Mouse (Mus musculus): ENCODE measurements at regions not wholly inside any gene's neighbourhood (a gene's known extent, or its start where the extent isn't known, plus 50 kb on each side); places are given as distances from the start of the nearest gene placed in this dataset.

GRCm38 (mm10) chrX:12288562-12289117 lies 128.5 kb upstream of the Bcor start:
- Histone ChIP-seq H3K4me2 (ENCODE audit: low read length) (no peak overlapping the region), H3K4me3 (ENCODE audit: low read depth, low read length) (no peak overlapping the region), H3K4me1 (ENCODE audit: control insufficient read depth, insufficient read depth, low read length) (no peaks in the 10 kb centered on the region), H3K27ac (ENCODE audit: low read length) (no peak overlapping the region), H3K36me3 (ENCODE audit: control insufficient read depth, insufficient read depth, low read length) (no peaks in the 10 kb centered on the region), H3K9ac (ENCODE audit: low read depth, low read length) (no peak overlapping the region), H3K27me3 (ENCODE audit: control insufficient read depth, insufficient read depth, low read depth, low read length) (peaks cover 3% of the 10 kb centered on the region; the same call in 1 of the 2 replicates), H3K9me3 (replicated peaks; ENCODE audit: control insufficient read depth, low read length, poor library complexity, severe bottlenecking) (no peaks in the 10 kb centered on the region)
- ATAC-seq = no peak
- 39% methylated on average over 4 of the region's 5 CpGs for WGBS

- Histone ChIP-seq H3K9me3 (replicated peaks; ENCODE audit: control insufficient read depth, low read length, poor library complexity, severe bottlenecking) (no peaks in the 10 kb centered on the region), H3K4me1 (ENCODE audit: control insufficient read depth, insufficient read depth, low read length) (peaks cover 3% of the 10 kb centered on the region; the same call in 1 of the 2 replicates), H3K36me3 (ENCODE audit: control insufficient read depth, insufficient read depth, low read length) (no peaks in the 10 kb centered on the region), H3K4me2 (ENCODE audit: low read length) (no peak overlapping the region), H3K4me3 (ENCODE audit: low read depth, low read length) (no peak overlapping the region), H3K27ac (ENCODE audit: low read length) (no peak overlapping the region), H3K27me3 (ENCODE audit: control insufficient read depth, insufficient read depth, low read depth, low read length) (no peaks in the 10 kb centered on the region), H3K9ac (ENCODE audit: low read depth, low read length) (no peak overlapping the region)
- WGBS = 25% methylated on average over 2 of the region's 2 CpGs
- no peak for ATAC-seq
Measured at GRCm38 (mm10) chrX:12293146-12293545, 133.0 kb upstream of the Bcor start.

GRCm38 (mm10) chrX:12294452-12294851 lies 134.3 kb upstream of the Bcor start:
- H3K4me3 ChIP-seq (ENCODE audit: low read depth, low read length) = no peak overlapping the region
- H3K9me3 ChIP-seq (replicated peaks; ENCODE audit: control insufficient read depth, low read length, poor library complexity, severe bottlenecking) = no peaks in the 10 kb centered on the region
- H3K4me1 ChIP-seq (ENCODE audit: control insufficient read depth, insufficient read depth, low read length) = peaks cover 3% of the 10 kb centered on the region; the same call in 1 of the 2 replicates
- H3K27ac ChIP-seq (ENCODE audit: low read length) = no peak overlapping the region
- H3K9ac ChIP-seq (ENCODE audit: low read depth, low read length) = no peak overlapping the region
- H3K27me3 ChIP-seq (ENCODE audit: control insufficient read depth, insufficient read depth, low read depth, low read length) = no peaks in the 10 kb centered on the region
- WGBS = 57% methylated on average over 9 of the region's 9 CpGs
- no peak overlapping the region for H3K4me2 ChIP-seq (ENCODE audit: low read length)
- no peaks in the 10 kb centered on the region for H3K36me3 ChIP-seq (ENCODE audit: control insufficient read depth, insufficient read depth, low read length)
- no peak for ATAC-seq

- H3K27ac ChIP-seq (ENCODE audit: low read length) = no peak overlapping the region
- ATAC-seq = no peak
- H3K27me3 ChIP-seq (ENCODE audit: control insufficient read depth, insufficient read depth, low read depth, low read length) = no peaks in the 10 kb centered on the region
- H3K4me2 ChIP-seq (ENCODE audit: low read length) = no peak overlapping the region
- no peak overlapping the region for H3K4me3 ChIP-seq (ENCODE audit: low read depth, low read length)
- H3K4me1 ChIP-seq (ENCODE audit: control insufficient read depth, insufficient read depth, low read length) = peaks cover 3% of the 10 kb centered on the region; the same call in 1 of the 2 replicates
- 43% methylated on average over 6 of the region's 6 CpGs for WGBS
- no peaks in the 10 kb centered on the region for H3K36me3 ChIP-seq (ENCODE audit: control insufficient read depth, insufficient read depth, low read length)
- no peak overlapping the region for H3K9ac ChIP-seq (ENCODE audit: low read depth, low read length)
- H3K9me3 ChIP-seq (replicated peaks; ENCODE audit: control insufficient read depth, low read length, poor library complexity, severe bottlenecking) = no peaks in the 10 kb centered on the region
Measured at GRCm38 (mm10) chrX:12294941-12295340, 134.8 kb upstream of the Bcor start.

GRCm38 (mm10) chrX:12296264-12297053 lies 136.3 kb upstream of the Bcor start:
- 56% methylated on average over 9 of the region's 9 CpGs for WGBS
- peaks cover 3% of the 10 kb centered on the region; the same call in 1 of the 2 replicates for H3K4me1 ChIP-seq (ENCODE audit: control insufficient read depth, insufficient read depth, low read length)
- H3K4me2 ChIP-seq (ENCODE audit: low read length) = no peak overlapping the region
- no peak overlapping the region for H3K9ac ChIP-seq (ENCODE audit: low read depth, low read length)
- peak overlapping the region; percentile 38; the same call in 1 of the 2 replicates for H3K27ac ChIP-seq (ENCODE audit: low read length)
- H3K4me3 ChIP-seq (ENCODE audit: low read depth, low read length) = no peak overlapping the region
- no peaks in the 10 kb centered on the region for H3K27me3 ChIP-seq (ENCODE audit: control insufficient read depth, insufficient read depth, low read depth, low read length)
- no peaks in the 10 kb centered on the region for H3K9me3 ChIP-seq (replicated peaks; ENCODE audit: control insufficient read depth, low read length, poor library complexity, severe bottlenecking)
- ATAC-seq = peak; percentile 76
- no peaks in the 10 kb centered on the region for H3K36me3 ChIP-seq (ENCODE audit: control insufficient read depth, insufficient read depth, low read length)

GRCm38 (mm10) chrX:12298609-12299008 lies 138.5 kb upstream of the Bcor start:
- Histone ChIP-seq H3K36me3 (ENCODE audit: control insufficient read depth, insufficient read depth, low read length) (no peaks in the 10 kb centered on the region), H3K4me1 (ENCODE audit: control insufficient read depth, insufficient read depth, low read length) (peaks cover 3% of the 10 kb centered on the region; the same call in 1 of the 2 replicates), H3K4me3 (ENCODE audit: low read depth, low read length) (no peak overlapping the region), H3K27me3 (ENCODE audit: control insufficient read depth, insufficient read depth, low read depth, low read length) (no peaks in the 10 kb centered on the region), H3K27ac (ENCODE audit: low read length) (no peak overlapping the region), H3K4me2 (ENCODE audit: low read length) (no peak overlapping the region), H3K9ac (ENCODE audit: low read depth, low read length) (no peak overlapping the region), H3K9me3 (replicated peaks; ENCODE audit: control insufficient read depth, low read length, poor library complexity, severe bottlenecking) (no peaks in the 10 kb centered on the region)
- 88% methylated on average over 5 of the region's 5 CpGs for WGBS
- ATAC-seq = no peak

GRCm38 (mm10) chrX:12299236-12299635 lies 139.1 kb upstream of the Bcor start:
- peaks cover 3% of the 10 kb centered on the region; the same call in 1 of the 2 replicates for H3K4me1 ChIP-seq (ENCODE audit: control insufficient read depth, insufficient read depth, low read length)
- no peak overlapping the region for H3K4me2 ChIP-seq (ENCODE audit: low read length)
- no peak for ATAC-seq
- H3K9me3 ChIP-seq (replicated peaks; ENCODE audit: control insufficient read depth, low read length, poor library complexity, severe bottlenecking) = no peaks in the 10 kb centered on the region
- WGBS = 75% methylated on average over 11 of the region's 11 CpGs
- H3K27me3 ChIP-seq (ENCODE audit: control insufficient read depth, insufficient read depth, low read depth, low read length) = no peaks in the 10 kb centered on the region
- no peak overlapping the region for H3K4me3 ChIP-seq (ENCODE audit: low read depth, low read length)
- no peaks in the 10 kb centered on the region for H3K36me3 ChIP-seq (ENCODE audit: control insufficient read depth, insufficient read depth, low read length)
- H3K27ac ChIP-seq (ENCODE audit: low read length) = no peak overlapping the region
- H3K9ac ChIP-seq (ENCODE audit: low read depth, low read length) = no peak overlapping the region

GRCm38 (mm10) chrX:12304678-12305077 lies 144.5 kb upstream of the Bcor start:
- 72% methylated on average over 5 of the region's 5 CpGs for WGBS
- Histone ChIP-seq H3K4me1 (ENCODE audit: control insufficient read depth, insufficient read depth, low read length) (no peaks in the 10 kb centered on the region), H3K27ac (ENCODE audit: low read length) (no peak overlapping the region), H3K9ac (ENCODE audit: low read depth, low read length) (no peak overlapping the region), H3K4me3 (ENCODE audit: low read depth, low read length) (no peak overlapping the region), H3K36me3 (ENCODE audit: control insufficient read depth, insufficient read depth, low read length) (no peaks in the 10 kb centered on the region), H3K27me3 (ENCODE audit: control insufficient read depth, insufficient read depth, low read depth, low read length) (no peaks in the 10 kb centered on the region), H3K4me2 (ENCODE audit: low read length) (no peak overlapping the region), H3K9me3 (replicated peaks; ENCODE audit: control insufficient read depth, low read length, poor library complexity, severe bottlenecking) (no peaks in the 10 kb centered on the region)
- no peak for ATAC-seq

- WGBS = 57% methylated on average over 3 of the region's 3 CpGs
- H3K9me3 ChIP-seq (replicated peaks; ENCODE audit: control insufficient read depth, low read length, poor library complexity, severe bottlenecking) = no peaks in the 10 kb centered on the region
- H3K4me2 ChIP-seq (ENCODE audit: low read length) = no peak overlapping the region
- no peak overlapping the region for H3K27ac ChIP-seq (ENCODE audit: low read length)
- no peak overlapping the region for H3K9ac ChIP-seq (ENCODE audit: low read depth, low read length)
- no peak overlapping the region for H3K4me3 ChIP-seq (ENCODE audit: low read depth, low read length)
- H3K27me3 ChIP-seq (ENCODE audit: control insufficient read depth, insufficient read depth, low read depth, low read length) = no peaks in the 10 kb centered on the region
- ATAC-seq = no peak
- no peaks in the 10 kb centered on the region for H3K4me1 ChIP-seq (ENCODE audit: control insufficient read depth, insufficient read depth, low read length)
- no peaks in the 10 kb centered on the region for H3K36me3 ChIP-seq (ENCODE audit: control insufficient read depth, insufficient read depth, low read length)
Measured at GRCm38 (mm10) chrX:12306940-12307339, 146.8 kb upstream of the Bcor start.

All from midbrain, embryonic 16.5 days (tissue).